Mouse (Mus musculus) limb, embryonic 13.5 days (tissue): ENCODE measurements around the gene Snn. TPM values are rescaled to one million over a fixed set of nuclear protein-coding genes. Genes with fewer than 3 reads are reported as not detected.
"Not testable (repeated sequence)": the region's sequence is repeated elsewhere in the genome, so short reads cannot be mapped to it uniquely, and the experiment has no call there.

ENCODE experiments used
- ATAC-seq: fragments of 200-750 bp; cut with Nextera tagmentation; 2 replicates; pipeline ENCODE4 v1.8.0; 2017; ENCODE audit warnings: low read depth, moderate number of reproducible peaks, moderate TSS enrichment; ENCODE audit not compliant: low FRiP score
- H3K27ac ChIP-seq: fragments of 300-500 bp; sonication (generic); 2 replicates; pipeline ENCODE4 v1.5.1; 2015; ENCODE audit warnings: inconsistent platforms, mild to moderate bottlenecking, moderate library complexity
- H3K27me3 ChIP-seq: fragments of 300-500 bp; sonication (generic); 2 replicates; pipeline ENCODE4 v1.6.1; 2015; ENCODE audit warnings: mild to moderate bottlenecking, inconsistent platforms
- H3K36me3 ChIP-seq: fragments of 300-500 bp; sonication (generic); 2 replicates; pipeline ENCODE4 v1.6.1; 2015; ENCODE audit warnings: inconsistent platforms, mild to moderate bottlenecking, moderate library complexity
- H3K4me1 ChIP-seq: fragments of 300-500 bp; sonication (generic); 2 replicates; pipeline ENCODE4 v1.6.1; 2015; ENCODE audit warnings: inconsistent platforms
- H3K4me2 ChIP-seq: fragments of 300-500 bp; sonication (generic); replicated peaks from 2 replicates; pipeline ENCODE4 v1.6.1; 2015; ENCODE audit warnings: inconsistent platforms, mild to moderate bottlenecking, moderate library complexity
- H3K4me3 ChIP-seq: fragments of 300-500 bp; sonication (generic); 2 replicates; pipeline ENCODE4 v1.5.1; 2015; ENCODE audit warnings: moderate library complexity, mild to moderate bottlenecking, inconsistent platforms
- H3K9ac ChIP-seq: fragments of 300-500 bp; sonication (generic); 2 replicates; pipeline ENCODE4 v1.6.1; 2015; ENCODE audit warnings: mild to moderate bottlenecking, inconsistent platforms
- H3K9me3 ChIP-seq: fragments of 300-500 bp; sonication (generic); 2 replicates; pipeline ENCODE4 v1.6.1; 2016; ENCODE audit warnings: inconsistent platforms
- WGBS: fragments of 180-500 bp; shearing (Covaris S2); methylation state at CpG from one replicate; pipeline ENCODE4 v1.1.7; 2015; 5-methylcytosine and 5-hydroxymethylcytosine counted together
- polyA plus RNA-seq: library from polyadenylated mRNA; unstranded; fragments of >200 nt; fragmentation: Nextera tagmentation; extraction: Ambion mirVana; gene quantifications from 2 replicates; pipeline ENCODE4 v1.2.1, GENCODE M21; 2015

Snn gene
- 44.0 and 44.8 TPM in 2 replicates for polyA plus RNA-seq

- H3K4me2 ChIP-seq: no peak within 1 kb of the TSS
- no peaks in the 10 kb centered on the region for H3K27me3 ChIP-seq
- 91% methylated on average over 4 of the region's 4 CpGs for WGBS
- no peak within 1 kb of the TSS for H3K27ac ChIP-seq
- ATAC-seq: no peak
- no peaks in the 10 kb centered on the region for H3K9me3 ChIP-seq
- H3K36me3 ChIP-seq: no peaks in the 10 kb centered on the region; the same call in 1 of the 2 replicates
- H3K9ac ChIP-seq: no peak within 1 kb of the TSS
- peaks cover 25% of the 10 kb centered on the region for H3K4me1 ChIP-seq
- no peak within 1 kb of the TSS for H3K4me3 ChIP-seq
Measured at GRCm38 (mm10) chr16:11060645-11061044, at the start of gene Snn. Gene Snn (plus strand): TSS chr16:11060945.

- H3K36me3 ChIP-seq: no peaks in the 10 kb centered on the region
- H3K9ac ChIP-seq: no peak overlapping the region
- 0 out of 2 replicates have a peak overlapping the region, but pooled peaks have one; percentile 33 for H3K27ac ChIP-seq
- 68% methylated on average over 2 of the region's 2 CpGs for WGBS
- H3K9me3 ChIP-seq: no peaks in the 10 kb centered on the region
- H3K4me1 ChIP-seq: peaks cover 53% of the 10 kb centered on the region
- H3K27me3 ChIP-seq: no peaks in the 10 kb centered on the region
- no peak for ATAC-seq
- H3K4me3 ChIP-seq: no peak overlapping the region
- H3K4me2 ChIP-seq: no peak overlapping the region
Measured at GRCm38 (mm10) chr16:11011206-11011605, 49.5 kb upstream of the Snn start.

- Histone ChIP-seq H3K4me1 (peaks cover 52% of the 10 kb centered on the region), H3K9ac (no peak overlapping the region), H3K27me3 (no peaks in the 10 kb centered on the region), H3K36me3 (no peaks in the 10 kb centered on the region), H3K9me3 (no peaks in the 10 kb centered on the region), H3K27ac (no peak overlapping the region), H3K4me3 (no peak overlapping the region), H3K4me2 (no peak overlapping the region)
- ATAC-seq: no peak
- 91% methylated on average over 4 of the region's 4 CpGs for WGBS
Measured at GRCm38 (mm10) chr16:11011939-11012338, 48.8 kb upstream of the Snn start.

- peak overlapping the region; percentile 7; the same call in 1 of the 2 replicates for H3K4me2 ChIP-seq
Measured at GRCm38 (mm10) chr16:11012571-11013463, 47.9 kb upstream of the Snn start.

GRCm38 (mm10) chr16:11013464-11014147 lies 47.1 kb upstream of the Snn start:
- H3K36me3 ChIP-seq, H3K9ac ChIP-seq, H3K4me3 ChIP-seq, H3K4me2 ChIP-seq, H3K9me3 ChIP-seq, ATAC-seq, H3K27me3 ChIP-seq: not testable (repeated sequence)
- Histone ChIP-seq H3K4me1 (peaks cover 46% of the 10 kb centered on the region), H3K27ac (peak overlapping the region; percentile 49; the same call in 1 of the 2 replicates)
- WGBS: 91% methylated on average over 12 of the region's 19 CpGs

More at GRCm38 (mm10) chr16:11012571-11013463, 47.9 kb upstream of the Snn start:
- Histone ChIP-seq H3K4me1 (peaks cover 48% of the 10 kb centered on the region), H3K9ac (no peak overlapping the region), H3K4me3 (no peak overlapping the region), H3K27ac (peak overlapping the region; percentile 49; the same call in 1 of the 2 replicates), H3K36me3 (no peaks in the 10 kb centered on the region), H3K9me3 (no peaks in the 10 kb centered on the region), H3K27me3 (no peaks in the 10 kb centered on the region)
- WGBS: 60% methylated on average over 11 of the region's 11 CpGs
- peak; percentile 46; the same call in 1 of the 2 replicates for ATAC-seq

GRCm38 (mm10) chr16:11014407-11014806 lies 46.3 kb upstream of the Snn start:
- ATAC-seq: no peak
- no peak overlapping the region for H3K4me2 ChIP-seq
- H3K4me1 ChIP-seq: peaks cover 40% of the 10 kb centered on the region
- no peak overlapping the region for H3K27ac ChIP-seq
- H3K4me3 ChIP-seq: no peak overlapping the region
- H3K36me3 ChIP-seq: no peaks in the 10 kb centered on the region
- no peaks in the 10 kb centered on the region for H3K9me3 ChIP-seq
- 75% methylated on average over 3 of the region's 3 CpGs for WGBS
- H3K27me3 ChIP-seq: no peaks in the 10 kb centered on the region
- H3K9ac ChIP-seq: no peak overlapping the region

- Histone ChIP-seq H3K27ac (no peak overlapping the region), H3K4me1 (peaks cover 34% of the 10 kb centered on the region), H3K27me3 (no peaks in the 10 kb centered on the region), H3K36me3 (no peaks in the 10 kb centered on the region), H3K4me2 (no peak overlapping the region), H3K9me3 (no peaks in the 10 kb centered on the region), H3K4me3 (no peak overlapping the region), H3K9ac (no peak overlapping the region)
- ATAC-seq: no peak
- WGBS: 59% methylated on average over 4 of the region's 4 CpGs
Measured at GRCm38 (mm10) chr16:11016353-11016752, 44.4 kb upstream of the Snn start.

GRCm38 (mm10) chr16:11017807-11018595 lies 42.7 kb upstream of the Snn start:
- 42% methylated on average over 11 of the region's 11 CpGs for WGBS
- peaks cover 23% of the 10 kb centered on the region for H3K4me1 ChIP-seq
- H3K36me3 ChIP-seq: no peaks in the 10 kb centered on the region
- no peaks in the 10 kb centered on the region for H3K27me3 ChIP-seq
- ATAC-seq: no peak
- no peaks in the 10 kb centered on the region for H3K9me3 ChIP-seq
- no peak overlapping the region; the same call in 1 of the 2 replicates for H3K27ac ChIP-seq
- no peak overlapping the region for H3K9ac ChIP-seq
- no peak overlapping the region for H3K4me2 ChIP-seq
- no peak overlapping the region for H3K4me3 ChIP-seq

GRCm38 (mm10) chr16:11021403-11022112 lies 39.2 kb upstream of the Snn start:
- ATAC-seq: no peak
- Histone ChIP-seq H3K36me3 (no peaks in the 10 kb centered on the region), H3K4me1 (peaks cover 12% of the 10 kb centered on the region), H3K9me3 (no peaks in the 10 kb centered on the region), H3K4me2 (no peak overlapping the region), H3K27me3 (no peaks in the 10 kb centered on the region), H3K27ac (no peak overlapping the region), H3K4me3 (no peak overlapping the region), H3K9ac (no peak overlapping the region)
- 55% methylated on average over 3 of the region's 3 CpGs for WGBS

- Histone ChIP-seq H3K36me3 (no peaks in the 10 kb centered on the region), H3K4me2 (no peak overlapping the region), H3K9ac (no peak overlapping the region), H3K27ac (no peak overlapping the region), H3K9me3 (no peaks in the 10 kb centered on the region), H3K27me3 (no peaks in the 10 kb centered on the region), H3K4me1 (peaks cover 12% of the 10 kb centered on the region), H3K4me3 (no peak overlapping the region)
- 84% methylated on average over 4 of the region's 4 CpGs for WGBS
- ATAC-seq: no peak
Measured at GRCm38 (mm10) chr16:11022113-11022489, 38.6 kb upstream of the Snn start.

- Histone ChIP-seq H3K4me1 (0 out of 2 replicates have a peak, but pooled peaks cover 2% of the 10 kb centered on the region), H3K4me3 (no peak overlapping the region), H3K27ac (no peak overlapping the region), H3K36me3 (no peaks in the 10 kb centered on the region), H3K9ac (no peak overlapping the region), H3K4me2 (no peak overlapping the region), H3K9me3 (no peaks in the 10 kb centered on the region), H3K27me3 (no peaks in the 10 kb centered on the region)
- no peak for ATAC-seq
- WGBS: 85% methylated on average over 5 of the region's 5 CpGs
Measured at GRCm38 (mm10) chr16:11023618-11024017, 37.1 kb upstream of the Snn start.
